Mouse (Mus musculus) forebrain, embryonic 14.5 days (tissue): ENCODE data around the gene Pitpnm2. TPM values are rescaled to one million over a fixed set of nuclear protein-coding genes. Genes with fewer than 3 reads are reported as not detected.

Source experiments
- ATAC-seq: fragments of 200-750 bp; cut with Nextera tagmentation; 2 replicates; pipeline ENCODE4 v1.8.0; 2017; ENCODE audit warnings: mild to moderate bottlenecking, moderate library complexity
- DNase-seq: peaks from one replicate; pipeline ENCODE4 v3.0.0-alpha.2; 2015; ENCODE audit warnings: low spot score
- H3K27ac ChIP-seq: fragments of 300-500 bp; sonication (generic); 2 replicates; pipeline ENCODE4 v1.5.1; 2014; ENCODE audit warnings: low read depth, mild to moderate bottlenecking, control low read depth, low read length, moderate library complexity
- H3K27me3 ChIP-seq: fragments of 300-500 bp; sonication (generic); replicated peaks from 2 replicates; pipeline ENCODE4 v1.6.1; 2014; ENCODE audit warnings: low read length, control low read depth, mixed read lengths; ENCODE audit not compliant: control insufficient read depth, insufficient read depth
- H3K36me3 ChIP-seq: fragments of 300-500 bp; sonication (generic); 2 replicates; pipeline ENCODE4 v1.6.1; 2014; ENCODE audit warnings: low read length, control low read depth; ENCODE audit not compliant: control insufficient read depth, insufficient read depth
- H3K4me1 ChIP-seq: fragments of 300-500 bp; sonication (generic); 2 replicates; pipeline ENCODE4 v1.6.1; 2014; ENCODE audit warnings: antibody characterized with exemption, low read length, control low read depth; ENCODE audit not compliant: control insufficient read depth, insufficient read depth
- H3K4me2 ChIP-seq: fragments of 300-500 bp; sonication (generic); 2 replicates; pipeline ENCODE4 v1.6.1; 2014; ENCODE audit warnings: mild to moderate bottlenecking, control low read depth, low read length
- H3K4me3 ChIP-seq: fragments of 300-500 bp; sonication (generic); 2 replicates; pipeline ENCODE4 v1.5.1; 2014; ENCODE audit warnings: low read depth, low read length, control low read depth
- H3K9ac ChIP-seq: fragments of 300-500 bp; sonication (generic); 2 replicates; pipeline ENCODE4 v1.6.1; 2014; ENCODE audit warnings: mild to moderate bottlenecking, low read length, control low read depth, moderate library complexity
- H3K9me3 ChIP-seq: fragments of 300-500 bp; sonication (generic); replicated peaks from 2 replicates; pipeline ENCODE4 v1.6.1; 2016; ENCODE audit warnings: low read length, control low read depth, mixed read lengths; ENCODE audit not compliant: control insufficient read depth
- WGBS: fragments of 180-500 bp; shearing (Covaris S2); extraction: QIAGEN DNeasy Blood & Tissue Kit; methylation state at CpG from one replicate; pipeline ENCODE4 v1.1.7; 2014; 5-methylcytosine and 5-hydroxymethylcytosine counted together
- polyA plus RNA-seq: library from polyadenylated mRNA; unstranded; fragments of >200 nt; fragmentation: Nextera tagmentation; extraction: Ambion mirVana; gene quantifications from 2 replicates; pipeline ENCODE4 v1.2.1, GENCODE M21; 2014

The Pitpnm2 gene
- polyA plus RNA-seq, 1 experiment from 2014 or later = 8.5 TPM

DNA sequence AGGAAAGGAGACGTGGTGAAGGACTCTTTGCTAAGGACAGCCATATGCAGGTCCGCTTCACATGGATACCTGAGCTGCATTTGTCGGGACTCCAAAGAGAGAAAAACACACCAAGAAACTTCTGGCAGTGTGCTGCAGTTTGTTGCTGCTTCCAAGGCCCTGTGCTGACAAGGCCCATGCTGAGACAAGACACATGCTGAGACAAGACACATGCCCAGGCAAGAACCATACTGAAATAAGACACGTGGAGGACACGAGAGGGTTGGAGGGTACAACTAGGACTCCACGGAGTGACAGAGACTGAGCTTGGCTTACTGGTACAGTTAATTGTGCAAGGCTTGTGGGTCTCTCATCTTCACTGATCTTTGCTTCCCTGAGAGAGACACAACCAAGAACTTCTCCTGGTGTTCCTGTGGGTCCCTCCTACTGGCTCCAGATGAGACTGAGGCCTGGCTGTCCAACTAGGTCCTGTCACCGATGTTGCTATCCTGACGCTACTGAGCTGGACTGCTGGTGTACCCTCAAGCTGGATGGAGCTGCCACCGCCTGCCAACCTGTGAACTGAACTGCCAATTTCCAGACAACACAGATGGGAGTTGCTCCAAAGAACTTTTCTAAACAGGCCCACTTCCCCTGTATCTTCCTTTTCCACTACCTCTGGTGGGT is 6.2 kb downstream of the Pitpnm2 start:
- no peak for DNase-seq

DNA sequence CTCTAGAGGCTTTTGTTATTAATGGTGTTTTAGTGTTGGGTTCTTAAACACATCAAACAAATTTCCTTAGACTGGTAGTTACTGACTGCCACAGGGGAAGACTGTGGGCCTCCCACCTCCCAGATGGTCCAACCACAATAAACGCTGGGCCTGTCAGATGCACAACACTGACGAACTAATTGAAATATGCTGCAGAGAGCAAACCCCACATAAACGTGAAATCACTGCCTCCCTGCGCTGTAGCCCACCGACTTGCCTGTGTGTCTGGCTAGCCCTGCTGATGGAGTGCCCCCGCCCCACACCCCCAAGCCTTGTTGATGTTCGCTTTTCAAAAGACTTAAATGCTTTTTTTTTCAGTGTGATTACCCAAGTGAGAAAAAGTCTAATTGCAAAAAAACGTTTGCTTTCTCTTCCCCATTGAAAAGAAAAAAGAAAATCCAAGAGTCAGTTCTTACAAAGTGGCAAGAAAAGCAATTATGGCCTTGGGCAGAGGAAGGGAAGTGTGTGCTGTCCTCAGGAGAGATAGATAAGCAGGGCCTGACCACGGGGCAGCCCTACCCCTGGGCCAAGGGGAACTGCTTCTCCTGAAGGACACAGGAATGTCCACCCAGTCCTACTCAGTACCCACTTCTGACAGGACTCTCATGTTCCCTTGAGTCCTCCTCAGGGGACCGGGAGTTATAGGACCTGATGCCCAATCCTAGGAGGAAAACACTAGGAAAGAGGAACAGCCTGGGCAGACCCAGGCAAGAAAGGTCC is 7.7 kb downstream of the Pitpnm2 start:
- peaks cover 15% of the 10 kb centered on the region for H3K4me1 ChIP-seq
- no peaks in the 10 kb centered on the region for H3K36me3 ChIP-seq
- peak; percentile 83 for ATAC-seq
- DNase-seq = no peak
- H3K27me3 ChIP-seq = no peaks in the 10 kb centered on the region
- peak overlapping the region; percentile 34 for H3K4me2 ChIP-seq
- whole genome bisulfite sequencing = 9% methylated on average over 10 of the region's 10 CpGs
- H3K9ac ChIP-seq = peak overlapping the region; percentile 42; the same call in 1 of the 2 replicates
- H3K9me3 ChIP-seq = no peaks in the 10 kb centered on the region
- H3K27ac ChIP-seq = peak overlapping the region; percentile 49
- H3K4me3 ChIP-seq = no peak overlapping the region

More for the DNA sequence above, 6.2 kb downstream of the Pitpnm2 start:
- no peak overlapping the region for H3K9ac ChIP-seq
- no peaks in the 10 kb centered on the region for H3K27me3 ChIP-seq
- no peak for ATAC-seq
- no peaks in the 10 kb centered on the region for H3K9me3 ChIP-seq
- WGBS = 87% methylated on average over 9 of the region's 9 CpGs
- peaks cover 15% of the 10 kb centered on the region for H3K4me1 ChIP-seq
- H3K4me2 ChIP-seq = no peak overlapping the region
- H3K36me3 ChIP-seq = no peaks in the 10 kb centered on the region
- no peak overlapping the region for H3K27ac ChIP-seq
- no peak overlapping the region for H3K4me3 ChIP-seq

DNA sequence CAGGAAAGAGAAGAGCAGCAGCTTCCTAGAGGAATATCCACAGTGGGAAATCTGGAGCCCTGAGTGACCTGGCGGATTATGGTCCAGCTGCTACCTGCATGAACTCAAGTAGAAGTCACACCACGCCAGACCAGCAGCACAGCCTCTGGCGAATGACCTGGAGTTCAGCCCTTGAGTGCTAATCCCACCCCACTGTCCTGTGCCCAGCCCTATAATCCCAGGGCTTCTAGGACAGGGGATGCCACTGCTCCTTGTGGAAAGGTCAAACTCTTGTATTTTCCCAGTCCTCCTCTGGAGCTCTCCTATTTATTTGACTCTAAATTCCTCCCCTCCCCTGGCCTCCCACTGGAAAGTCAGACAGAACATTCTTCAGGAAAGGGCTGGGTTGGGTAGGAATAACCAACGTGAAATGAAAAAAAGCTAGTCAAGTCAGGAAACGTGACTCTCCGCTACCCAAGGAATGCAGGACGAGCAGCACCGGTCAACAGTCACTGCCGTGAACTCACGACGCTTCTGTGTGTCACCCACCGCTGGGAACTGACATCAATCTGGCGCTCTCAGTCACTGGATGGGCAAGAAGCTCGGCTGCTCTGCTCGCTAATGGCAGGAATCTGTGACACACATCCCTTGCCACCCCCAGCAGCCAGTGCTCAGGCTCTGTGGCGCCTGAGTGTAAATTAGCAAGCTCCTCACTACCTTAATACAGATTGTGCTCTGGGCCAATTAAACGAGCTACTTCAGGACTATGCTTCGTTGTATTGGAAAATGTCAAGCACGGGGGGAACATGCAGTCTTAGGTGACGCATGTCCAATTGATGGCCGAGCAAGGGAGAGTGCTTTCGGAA is 8.5 kb downstream of the Pitpnm2 start:
- peak overlapping the region; percentile 34 for H3K4me2 ChIP-seq
- 23% methylated on average over 22 of the region's 22 CpGs for WGBS
- H3K27me3 ChIP-seq = no peaks in the 10 kb centered on the region
- no peaks in the 10 kb centered on the region for H3K36me3 ChIP-seq
- peak; percentile 77 for DNase-seq
- H3K9me3 ChIP-seq = no peaks in the 10 kb centered on the region
- peak; percentile 83 for ATAC-seq
- peaks cover 15% of the 10 kb centered on the region for H3K4me1 ChIP-seq
- peak overlapping the region; percentile 49 for H3K27ac ChIP-seq
- no peak overlapping the region for H3K4me3 ChIP-seq
- no peak overlapping the region for H3K9ac ChIP-seq

DNA sequence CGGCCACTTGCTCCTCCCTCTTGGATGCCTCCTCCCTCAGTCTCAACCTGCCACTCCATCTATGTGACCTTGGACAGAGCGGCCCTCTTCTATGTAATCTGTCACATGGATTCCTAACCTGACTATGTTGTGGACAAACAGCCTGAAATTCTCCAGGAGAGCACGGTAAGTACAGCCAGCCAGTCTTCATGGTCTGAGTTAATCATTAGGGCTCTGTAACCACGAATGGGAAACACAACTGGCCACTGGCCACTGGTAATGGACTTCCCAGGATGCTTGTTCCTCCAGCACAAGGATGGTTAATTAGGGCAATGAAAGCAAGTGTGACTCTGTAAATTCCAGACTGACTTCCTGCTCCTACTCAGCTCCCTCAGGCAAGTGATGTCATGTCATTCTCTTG is 13.4 kb downstream of the Pitpnm2 start:
- H3K9me3 ChIP-seq = no peaks in the 10 kb centered on the region
- H3K27ac ChIP-seq = no peak overlapping the region
- no peak overlapping the region for H3K4me3 ChIP-seq
- H3K4me1 ChIP-seq = peaks cover 4% of the 10 kb centered on the region
- H3K4me2 ChIP-seq = no peak overlapping the region
- ATAC-seq = no peak
- no peaks in the 10 kb centered on the region for H3K36me3 ChIP-seq
- no peak for DNase-seq
- no peak overlapping the region for H3K9ac ChIP-seq
- no peaks in the 10 kb centered on the region for H3K27me3 ChIP-seq
- WGBS = 87% methylated on average over 4 of the region's 4 CpGs

DNA sequence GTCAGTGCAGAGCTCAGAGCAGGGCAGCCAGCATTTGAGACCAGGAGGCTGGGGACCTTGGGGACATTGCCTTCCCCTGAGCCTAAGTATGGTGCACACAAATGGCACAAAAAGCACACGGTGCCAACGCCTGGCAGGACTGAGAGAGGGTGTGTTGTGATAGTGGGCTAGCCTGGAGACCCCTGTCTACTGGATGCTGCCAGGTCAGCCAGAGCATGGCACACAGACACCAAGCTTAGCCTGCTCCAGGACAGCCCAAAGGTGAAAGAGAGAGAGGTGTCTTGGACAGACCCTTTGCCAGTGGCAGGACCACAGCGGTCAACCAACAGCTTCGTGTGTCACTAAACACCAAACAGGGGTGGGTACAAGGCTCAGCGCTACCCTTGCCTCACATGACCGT is 14.8 kb downstream of the Pitpnm2 start:
- DNase-seq = no peak
- Histone ChIP-seq H3K27me3 (no peaks in the 10 kb centered on the region), H3K4me2 (no peak overlapping the region), H3K9me3 (no peaks in the 10 kb centered on the region), H3K4me1 (no peaks in the 10 kb centered on the region), H3K4me3 (no peak overlapping the region), H3K9ac (no peak overlapping the region), H3K36me3 (no peaks in the 10 kb centered on the region), H3K27ac (no peak overlapping the region)
- 91% methylated on average over 6 of the region's 6 CpGs for WGBS
- ATAC-seq = no peak

DNA sequence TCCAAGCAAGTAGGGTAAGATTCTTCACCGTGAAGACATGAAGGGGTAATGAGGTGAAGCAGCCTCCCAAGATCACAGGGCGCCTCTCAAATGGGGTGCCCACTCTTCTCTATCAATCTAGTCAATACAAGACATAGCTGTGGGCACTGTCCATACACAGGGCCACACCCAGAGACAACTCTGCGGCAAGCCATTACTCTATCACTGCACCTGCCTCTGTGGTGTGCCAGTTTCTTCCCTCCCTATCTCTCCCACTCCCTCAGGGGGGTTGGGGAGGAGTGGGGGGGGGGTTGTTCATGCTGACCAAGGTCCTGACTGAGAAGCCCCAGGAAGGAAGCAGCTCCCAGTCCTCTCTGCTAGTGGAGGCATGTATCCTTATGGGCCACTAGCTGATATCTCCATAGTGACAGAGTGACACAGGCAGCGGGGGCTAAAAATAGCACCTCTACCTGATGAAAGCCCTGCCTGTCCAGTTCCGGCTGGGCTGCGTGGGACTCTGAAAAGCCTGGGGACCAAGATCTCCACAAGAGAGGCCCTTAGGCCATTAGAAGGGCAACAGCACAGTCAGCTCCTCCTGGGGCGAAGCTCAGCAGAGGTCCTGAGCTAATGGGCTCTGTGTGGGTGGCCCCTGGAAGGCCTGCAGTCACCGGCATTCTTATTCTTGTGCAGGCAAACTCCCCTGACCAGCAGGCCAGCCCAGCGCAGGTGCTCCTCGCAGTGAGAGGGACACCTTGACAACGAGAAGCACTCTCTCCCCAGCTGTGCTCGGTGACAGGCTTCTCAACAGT is 15.5 kb downstream of the Pitpnm2 start:
- no peaks in the 10 kb centered on the region for H3K9me3 ChIP-seq
- no peak overlapping the region for H3K9ac ChIP-seq
- no peak overlapping the region for H3K4me2 ChIP-seq
- no peaks in the 10 kb centered on the region for H3K27me3 ChIP-seq
- 51% methylated on average over 12 of the region's 12 CpGs for WGBS
- no peak for DNase-seq
- no peaks in the 10 kb centered on the region for H3K36me3 ChIP-seq
- H3K27ac ChIP-seq = no peak overlapping the region
- no peak for ATAC-seq
- no peak overlapping the region for H3K4me3 ChIP-seq
- no peaks in the 10 kb centered on the region for H3K4me1 ChIP-seq

DNA sequence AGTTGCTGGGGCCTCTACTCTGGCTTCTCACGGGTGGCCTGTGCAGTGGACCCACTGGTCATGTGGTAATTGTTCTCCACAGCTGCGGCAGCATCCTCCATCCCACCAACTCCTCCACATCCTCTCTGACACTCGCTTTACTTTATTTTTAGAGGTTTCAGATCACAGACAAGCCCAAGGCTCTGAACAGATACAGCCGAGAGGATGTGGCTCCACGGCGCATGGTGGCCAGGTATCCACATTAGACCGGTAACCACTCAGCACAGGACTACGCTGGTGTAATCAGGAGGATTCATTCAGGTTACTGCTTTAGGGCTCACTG is 16.5 kb downstream of the Pitpnm2 start:
- Histone ChIP-seq H3K4me2 (no peak overlapping the region), H3K4me3 (no peak overlapping the region), H3K27me3 (no peaks in the 10 kb centered on the region), H3K4me1 (no peaks in the 10 kb centered on the region), H3K9me3 (no peaks in the 10 kb centered on the region), H3K36me3 (no peaks in the 10 kb centered on the region), H3K27ac (no peak overlapping the region), H3K9ac (no peak overlapping the region)
- 90% methylated on average over 8 of the region's 8 CpGs for WGBS
- no peak for DNase-seq
- no peak for ATAC-seq

DNA sequence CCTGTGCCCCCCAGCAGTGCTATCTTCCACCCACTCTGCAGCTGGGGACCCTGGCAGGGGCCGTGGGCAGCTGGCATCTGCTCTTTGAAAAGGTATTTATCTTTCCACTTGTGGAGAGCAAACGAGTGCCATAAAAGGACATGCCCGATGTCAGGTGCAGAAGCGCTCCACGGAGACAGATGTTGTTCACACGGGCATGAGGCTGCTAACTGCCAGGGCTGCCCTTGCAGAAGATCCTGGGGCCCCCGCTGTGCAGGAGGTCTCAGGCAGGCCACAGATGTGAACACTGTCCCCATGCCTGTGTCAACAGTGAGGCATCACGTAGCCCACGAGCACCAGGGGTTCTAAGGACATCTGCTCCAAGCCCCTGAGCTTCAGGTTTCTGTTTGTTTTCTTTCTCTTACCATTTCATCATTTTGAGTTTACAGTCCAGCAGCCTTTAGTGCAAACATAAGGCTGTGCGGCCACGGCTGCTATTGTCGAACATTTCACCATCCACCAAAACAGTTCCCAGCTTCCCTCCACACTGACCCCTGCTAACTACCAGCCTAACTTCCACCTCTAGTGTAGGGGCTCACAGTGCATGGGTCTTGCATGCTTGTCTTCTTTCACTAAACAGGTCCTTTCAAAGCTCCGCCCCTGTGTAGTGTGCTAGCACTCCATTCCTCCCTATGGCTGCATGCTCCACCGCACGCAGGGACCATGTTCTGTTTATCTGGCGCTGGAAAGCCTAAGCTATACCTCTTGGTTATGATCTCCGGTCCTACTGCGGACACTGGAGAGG is 17.0 kb downstream of the Pitpnm2 start:
- Histone ChIP-seq H3K36me3 (no peaks in the 10 kb centered on the region), H3K4me1 (no peaks in the 10 kb centered on the region), H3K9me3 (no peaks in the 10 kb centered on the region), H3K27ac (no peak overlapping the region), H3K4me3 (no peak overlapping the region), H3K4me2 (no peak overlapping the region), H3K27me3 (no peaks in the 10 kb centered on the region), H3K9ac (no peak overlapping the region)
- 75% methylated on average over 18 of the region's 18 CpGs for WGBS
- no peak for DNase-seq
- no peak for ATAC-seq
